Mouse (Mus musculus) common myeloid progenitor, adult 5-6 weeks (primary cell): Measurements from ENCODE around the gene Igsf11. TPM values are rescaled to one million over a fixed set of nuclear protein-coding genes. Genes with fewer than 3 reads are reported as not detected.

Source experiments
- ATAC-seq: replicated peaks from 2 replicates; pipeline ENCODE4 v1.8.0; 2016; ENCODE audit warnings: low read depth, mild to moderate bottlenecking, moderate TSS enrichment, inconsistent platforms; ENCODE audit not compliant: poor library complexity, severe bottlenecking
- total RNA-seq: library from RNA; stranded (forward); fragments of 200-1000, 187-1606 nt; gene quantifications from 2 replicates; pipeline ENCODE4 v1.2.3, GENCODE M21; 2017

Gene Igsf11
- total RNA-seq, 1 experiment from 2014 or later, result not detected

DNA sequence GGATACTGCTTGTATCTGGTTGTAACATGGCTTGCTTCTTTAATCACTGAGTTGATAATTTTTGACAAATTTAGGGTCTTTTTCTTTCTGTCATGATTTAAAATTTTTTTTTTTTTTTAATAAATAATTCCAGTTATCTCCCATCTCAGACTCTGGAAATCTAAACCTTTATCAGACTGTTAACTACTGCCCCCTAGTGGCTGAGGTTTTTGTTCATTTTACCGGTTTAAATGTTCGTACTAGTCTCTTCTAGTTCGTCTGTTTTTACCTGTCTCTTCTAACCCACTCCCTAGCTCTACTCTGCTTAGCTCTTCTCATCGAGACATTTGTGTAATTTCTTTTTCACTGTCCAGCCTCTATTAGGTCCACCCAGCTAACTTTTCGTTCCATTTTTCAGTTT, 170.1 kb downstream of the Igsf11 start:
- ATAC-seq, result no peak

DNA sequence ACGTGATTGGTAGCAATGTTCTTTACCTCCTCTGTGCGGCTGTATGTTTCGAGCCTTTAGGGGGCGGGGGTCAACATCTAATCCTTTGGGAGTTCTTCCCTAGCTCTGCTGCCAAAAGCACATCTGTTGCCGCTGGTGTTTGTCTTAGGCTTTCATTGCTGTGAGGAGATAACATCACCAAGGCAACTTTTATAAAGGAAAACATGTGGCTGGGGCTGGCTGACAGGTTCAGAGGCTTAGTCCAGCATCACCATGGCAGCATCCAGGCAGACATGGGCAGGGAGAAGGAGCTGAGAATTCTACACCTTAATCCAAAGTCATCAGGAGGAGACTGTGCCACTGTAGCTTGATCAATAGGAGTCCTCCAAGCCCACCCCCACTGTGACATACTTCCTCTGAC, 173.1 kb downstream of the Igsf11 start:
- ATAC-seq, result no peak

DNA sequence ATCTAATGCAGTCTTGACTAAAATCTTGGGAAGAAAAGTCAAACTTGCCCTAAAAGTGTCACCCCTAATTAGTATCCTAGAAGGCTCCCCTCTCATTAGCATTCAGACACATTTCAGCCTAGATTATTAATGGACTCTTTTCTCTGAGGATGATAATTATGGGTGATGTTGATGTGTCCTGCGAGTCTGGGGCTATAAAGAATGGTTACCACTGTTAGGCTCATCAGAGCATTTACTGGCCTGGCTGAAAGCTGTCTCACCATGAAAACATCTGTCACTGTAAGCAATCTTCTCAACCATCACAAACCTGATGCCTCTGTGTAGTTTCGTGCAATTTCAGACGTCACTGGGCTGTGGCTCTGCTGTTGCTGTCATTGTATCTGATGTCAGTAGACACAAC, 179.0 kb downstream of the Igsf11 start:
- ATAC-seq, result no peak

Other genes with a start within 250 kb of the Igsf11 start
- gene Arhgap31, start 179.4 kb upstream of the Igsf11 start, total RNA-seq, result 4.0 and 4.5 TPM in 2 replicates
- gene B4galt4, start 150.4 kb upstream of the Igsf11 start, total RNA-seq, result 30.0 and 30.8 TPM in 2 replicates
- 0.92 and 1.2 TPM in 2 replicates for gene Upk1b, start 92.3 kb upstream of the Igsf11 start, total RNA-seq
- not detected in 2 replicates for gene 4930435E12Rik, start 63.9 kb upstream of the Igsf11 start, total RNA-seq